Mouse (Mus musculus) intestine, embryonic 14.5 days (tissue): ENCODE measurements around the gene Sec24c. TPM values are rescaled to one million over a fixed set of nuclear protein-coding genes. Genes with fewer than 3 reads are reported as not detected.

ENCODE experiments used
- ATAC-seq: fragments of 200-750 bp; cut with Nextera tagmentation; replicated peaks from 2 replicates; pipeline ENCODE4 v1.8.0; 2017; ENCODE audit warnings: low read depth, moderate number of reproducible peaks, moderate TSS enrichment, moderate library complexity; ENCODE audit not compliant: low FRiP score, low TSS enrichment
- DNase-seq: peaks from one replicate; pipeline ENCODE4 v3.0.0-alpha.2; 2018; ENCODE audit warnings: low spot score
- H3K27ac ChIP-seq: fragments of 300-500 bp; sonication (generic); 2 replicates; pipeline ENCODE4 v1.5.1; 2014; ENCODE audit warnings: low read depth, mild to moderate bottlenecking, control low read depth
- H3K27me3 ChIP-seq: fragments of 300-500 bp; sonication (generic); replicated peaks from 2 replicates; pipeline ENCODE4 v1.6.1; 2014; ENCODE audit warnings: low read length, control low read depth; ENCODE audit not compliant: control insufficient read depth, insufficient read depth
- H3K36me3 ChIP-seq: fragments of 300-500 bp; sonication (generic); 2 replicates; pipeline ENCODE4 v1.6.1; 2014; ENCODE audit warnings: low read length, control low read depth; ENCODE audit not compliant: control insufficient read depth, insufficient read depth
- H3K4me1 ChIP-seq: fragments of 300-500 bp; sonication (generic); replicated peaks from 2 replicates; pipeline ENCODE4 v1.6.1; 2014; ENCODE audit warnings: low read length, control low read depth, mixed read lengths; ENCODE audit not compliant: control insufficient read depth, insufficient read depth
- H3K4me2 ChIP-seq: fragments of 300-500 bp; sonication (generic); 2 replicates; pipeline ENCODE4 v1.6.1; 2014; ENCODE audit warnings: low read length
- H3K4me3 ChIP-seq: fragments of 300-500 bp; sonication (generic); 2 replicates; pipeline ENCODE4 v1.5.1; 2014; ENCODE audit warnings: low read depth, low read length, control low read depth, mixed read lengths
- H3K9ac ChIP-seq: fragments of 300-500 bp; sonication (generic); 2 replicates; pipeline ENCODE4 v1.6.1; 2014; ENCODE audit warnings: mild to moderate bottlenecking, low read length
- H3K9me3 ChIP-seq: fragments of 300-500 bp; sonication (generic); 2 replicates; pipeline ENCODE4 v1.6.1; 2016; ENCODE audit warnings: low read length, control low read depth; ENCODE audit not compliant: control insufficient read depth
- WGBS: fragments of 180-500 bp; shearing (Covaris S2); extraction: QIAGEN DNeasy Blood & Tissue Kit; methylation state at CpG from one replicate; pipeline ENCODE4 v1.1.7; 2014; 5-methylcytosine and 5-hydroxymethylcytosine counted together
- polyA plus RNA-seq: library from polyadenylated mRNA; unstranded; fragments of >200 nt; fragmentation: Nextera tagmentation; extraction: Ambion mirVana; gene quantifications from 2 replicates; pipeline ENCODE4 v1.2.1, GENCODE M21; 2014

The Sec24c gene
- polyA plus RNA-seq, 1 experiment from 2014 or later = 87.4 TPM

- no peak overlapping the region for H3K9ac ChIP-seq
- H3K36me3 ChIP-seq = peaks cover 65% of the 10 kb centered on the region
- WGBS = 89% methylated on average over 9 of the region's 9 CpGs
- no peak overlapping the region for H3K4me3 ChIP-seq
- no peak for ATAC-seq
- no peak overlapping the region for H3K4me2 ChIP-seq
- no peaks in the 10 kb centered on the region for H3K9me3 ChIP-seq
- DNase-seq = no peak
- H3K27me3 ChIP-seq = no peaks in the 10 kb centered on the region
- no peak overlapping the region for H3K27ac ChIP-seq
- H3K4me1 ChIP-seq = peaks cover 20% of the 10 kb centered on the region
Measured at GRCm38 (mm10) chr14:20730853-20731602, 56.9 kb downstream of the Sec24c start.

GRCm38 (mm10) chr14:20733041-20733951 lies 59.2 kb downstream of the Sec24c start:
- peak overlapping the region; percentile 94; the same call in 1 of the 2 replicates for H3K27ac ChIP-seq
- H3K4me1 ChIP-seq = peaks cover 20% of the 10 kb centered on the region
- 45% methylated on average over 12 of the region's 12 CpGs for WGBS
- DNase-seq (peak; percentile 53), ATAC-seq (no peak)
- peaks cover 55% of the 10 kb centered on the region for H3K36me3 ChIP-seq
- H3K4me2 ChIP-seq = peak overlapping the region; percentile 86
- no peaks in the 10 kb centered on the region for H3K9me3 ChIP-seq
- peak overlapping the region; percentile 73 for H3K4me3 ChIP-seq
- peak overlapping the region; percentile 90 for H3K9ac ChIP-seq
- no peaks in the 10 kb centered on the region for H3K27me3 ChIP-seq

GRCm38 (mm10) chr14:20733952-20734774 lies 60.1 kb downstream of the Sec24c start, which contains the start of gene Ndst2:
TSS of gene Ndst2 (minus strand) at chr14:20734562.
- no peaks in the 10 kb centered on the region for H3K27me3 ChIP-seq
- WGBS = under 1% methylated on average over 76 of the region's 81 CpGs
- H3K9me3 ChIP-seq = no peaks in the 10 kb centered on the region
- peak within 1 kb of the TSS; percentile 90 for H3K9ac ChIP-seq
- H3K4me3 ChIP-seq = peak within 1 kb of the TSS; percentile 73
- H3K36me3 ChIP-seq = peaks cover 55% of the 10 kb centered on the region
- peak within 1 kb of the TSS; percentile 94 for H3K27ac ChIP-seq
- peaks cover 20% of the 10 kb centered on the region for H3K4me1 ChIP-seq
- H3K4me2 ChIP-seq = peak within 1 kb of the TSS; percentile 86
- DNase-seq (peak; percentile 95), ATAC-seq (peak; percentile 98)

- WGBS = 64% methylated on average over 2 of the region's 2 CpGs
- H3K4me3 ChIP-seq = peak overlapping the region; percentile 73; the same call in 1 of the 2 replicates
- H3K9me3 ChIP-seq = no peaks in the 10 kb centered on the region
- H3K4me2 ChIP-seq = peak overlapping the region; percentile 86
- H3K4me1 ChIP-seq = peaks cover 20% of the 10 kb centered on the region
- DNase-seq (no peak), ATAC-seq (no peak)
- no peak overlapping the region; the same call in 1 of the 2 replicates for H3K9ac ChIP-seq
- H3K27me3 ChIP-seq = no peaks in the 10 kb centered on the region
- peak overlapping the region; percentile 94 for H3K27ac ChIP-seq
- peaks cover 55% of the 10 kb centered on the region for H3K36me3 ChIP-seq
Measured at GRCm38 (mm10) chr14:20735052-20735451, 60.9 kb downstream of the Sec24c start.

- DNase-seq (no peak), ATAC-seq (no peak)
- H3K4me3 ChIP-seq = no peak overlapping the region
- no peak overlapping the region for H3K9ac ChIP-seq
- no peak overlapping the region for H3K4me2 ChIP-seq
- H3K27ac ChIP-seq = no peak overlapping the region
- peaks cover 52% of the 10 kb centered on the region for H3K36me3 ChIP-seq
- H3K9me3 ChIP-seq = no peaks in the 10 kb centered on the region
- 77% methylated on average over 13 of the region's 13 CpGs for WGBS
- H3K27me3 ChIP-seq = no peaks in the 10 kb centered on the region
- peaks cover 20% of the 10 kb centered on the region for H3K4me1 ChIP-seq
Measured at GRCm38 (mm10) chr14:20735892-20736390, 61.8 kb downstream of the Sec24c start.

GRCm38 (mm10) chr14:20737306-20737705 lies 63.2 kb downstream of the Sec24c start:
- Histone ChIP-seq H3K4me1 (peaks cover 15% of the 10 kb centered on the region), H3K4me2 (no peak overlapping the region), H3K36me3 (peaks cover 55% of the 10 kb centered on the region), H3K4me3 (no peak overlapping the region), H3K27me3 (no peaks in the 10 kb centered on the region), H3K9me3 (no peaks in the 10 kb centered on the region), H3K9ac (no peak overlapping the region), H3K27ac (no peak overlapping the region)
- WGBS = 28% methylated on average over 14 of the region's 14 CpGs
- peak; percentile 74 for DNase-seq
- 0 out of 2 replicates have a peak, but pooled peaks have one; percentile 5 for ATAC-seq

GRCm38 (mm10) chr14:20738511-20738910 lies 64.4 kb downstream of the Sec24c start:
- no peak overlapping the region for H3K27ac ChIP-seq
- ATAC-seq (no peak), DNase-seq (no peak)
- no peak overlapping the region for H3K4me3 ChIP-seq
- H3K27me3 ChIP-seq = no peaks in the 10 kb centered on the region
- H3K36me3 ChIP-seq = peaks cover 63% of the 10 kb centered on the region
- H3K9me3 ChIP-seq = no peaks in the 10 kb centered on the region
- H3K4me1 ChIP-seq = peaks cover 6% of the 10 kb centered on the region
- no peak overlapping the region for H3K4me2 ChIP-seq
- 78% methylated on average over 8 of the region's 8 CpGs for WGBS
- H3K9ac ChIP-seq = no peak overlapping the region

GRCm38 (mm10) chr14:20741301-20741700 lies 67.2 kb downstream of the Sec24c start:
- Histone ChIP-seq H3K9me3 (no peaks in the 10 kb centered on the region), H3K36me3 (peaks cover 74% of the 10 kb centered on the region), H3K4me2 (no peak overlapping the region), H3K27ac (no peak overlapping the region), H3K9ac (no peak overlapping the region), H3K4me3 (no peak overlapping the region), H3K27me3 (no peaks in the 10 kb centered on the region), H3K4me1 (no peaks in the 10 kb centered on the region)
- WGBS = 93% methylated on average over 9 of the region's 9 CpGs
- ATAC-seq = no peak
- no peak for DNase-seq
